Mouse (Mus musculus) lung, adult 2 months (tissue): ENCODE data around the gene Pik3ip1. TPM values are rescaled to one million over a fixed set of nuclear protein-coding genes. Genes with fewer than 3 reads are reported as not detected.

Experiments used
- DNase-seq: peaks from one replicate; pipeline ENCODE4 v3.0.0; 2022
- H3K4me1 ChIP-seq: fragments of 200-500 bp; 2 replicates; pipeline ENCODE4 v1.6.1; 2011; ENCODE audit warnings: low read length; ENCODE audit not compliant: control insufficient read depth, insufficient read depth
- H3K4me3 ChIP-seq: fragments of 200-500 bp; replicated peaks from 2 replicates; pipeline ENCODE3; 2011; ENCODE audit warnings: low read depth, mild to moderate bottlenecking, control low read depth, low read length; ENCODE audit errors: extremely low read depth
- CTCF ChIP-seq: fragments of 200-500 bp; IDR thresholded peaks from 2 replicates; pipeline ENCODE4 v1.5.1; 2011; ENCODE audit warnings: mild to moderate bottlenecking, low read length, control low read depth; ENCODE audit not compliant: insufficient read depth
- POLR2A ChIP-seq: fragments of 200-500 bp; IDR thresholded peaks from 2 replicates; pipeline ENCODE4 v1.6.1; 2011; ENCODE audit warnings: low read depth, mild to moderate bottlenecking, control low read depth, low read length, borderline replicate concordance; ENCODE audit errors: extremely low read depth
- WGBS: fragments of 180-500 bp; shearing (Covaris S2); methylation state at CpG from one replicate; pipeline ENCODE4 v1.1.7; 2018; 5-methylcytosine and 5-hydroxymethylcytosine counted together
- polyA plus RNA-seq: library from polyadenylated mRNA; depleted of rRNA; stranded (reverse); fragments of >200 nt; gene quantifications from 2 replicates; pipeline ENCODE4 v1.2.3, GENCODE M21; 2012

The Pik3ip1 gene
- polyA plus RNA-seq, 1 experiment: 23.2 TPM

GRCm38 (mm10) chr11:3301075-3301474, 29.1 kb upstream of the Pik3ip1 start:
- WGBS: 72% methylated on average over 5 of the region's 5 CpGs
- no peak for DNase-seq
- TF ChIP-seq CTCF (no peak), POLR2A (no peak)
- Histone ChIP-seq H3K4me1 (peaks cover 3% of the 10 kb centered on the region; the same call in 1 of the 2 replicates), H3K4me3 (no peak overlapping the region)

DNA sequence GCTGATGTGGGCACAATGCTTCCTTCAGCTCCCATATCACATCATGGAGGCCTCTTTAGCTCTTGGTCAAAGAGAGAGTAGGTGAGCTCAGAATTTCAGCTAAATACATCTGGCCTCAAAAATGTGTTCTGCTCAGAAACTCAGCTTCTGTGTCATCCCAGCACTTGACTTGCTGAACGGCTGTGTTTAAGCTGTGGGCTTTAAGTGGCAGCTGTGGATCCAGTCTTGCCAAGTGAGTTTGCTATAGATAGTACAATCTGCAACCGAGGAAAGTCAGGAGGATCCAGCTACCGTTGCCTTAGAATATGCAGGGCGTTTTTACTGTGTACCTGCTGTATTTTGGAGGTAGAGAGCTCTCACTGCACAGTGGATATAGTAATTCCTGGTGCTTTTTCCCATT, 27.8 kb upstream of the Pik3ip1 start:
- DNase-seq: no peak
- H3K4me1 ChIP-seq: peaks cover 3% of the 10 kb centered on the region; the same call in 1 of the 2 replicates
- TF ChIP-seq CTCF (no peak), POLR2A (no peak)
- H3K4me3 ChIP-seq: no peak overlapping the region
- WGBS: 62% methylated on average over 4 of the region's 4 CpGs

DNA sequence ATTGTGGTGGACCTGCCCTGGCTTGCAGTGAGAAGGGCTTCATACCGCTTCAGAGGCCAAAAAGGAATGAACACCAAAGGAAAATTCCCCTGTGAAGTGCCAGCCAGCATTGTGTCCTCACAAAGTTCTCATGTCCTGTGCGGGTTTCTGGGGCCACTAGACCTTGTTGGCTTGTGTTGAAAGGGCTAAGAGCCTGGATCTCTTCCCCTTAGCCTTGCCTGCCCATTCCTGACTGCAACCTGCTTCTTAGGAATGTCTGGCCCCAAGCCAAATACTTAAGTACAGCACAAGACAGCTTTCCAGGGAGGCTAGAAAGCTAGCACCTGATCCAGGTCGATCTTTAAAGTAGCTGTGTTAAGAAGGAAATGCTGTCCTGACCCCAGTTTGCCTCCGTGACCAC, 27.4 kb upstream of the Pik3ip1 start:
- peaks cover 3% of the 10 kb centered on the region; the same call in 1 of the 2 replicates for H3K4me1 ChIP-seq
- H3K4me3 ChIP-seq: no peak overlapping the region
- peak; percentile 50 for DNase-seq
- 57% methylated on average over 4 of the region's 4 CpGs for WGBS
- TF ChIP-seq CTCF (no peak), POLR2A (no peak)

DNA sequence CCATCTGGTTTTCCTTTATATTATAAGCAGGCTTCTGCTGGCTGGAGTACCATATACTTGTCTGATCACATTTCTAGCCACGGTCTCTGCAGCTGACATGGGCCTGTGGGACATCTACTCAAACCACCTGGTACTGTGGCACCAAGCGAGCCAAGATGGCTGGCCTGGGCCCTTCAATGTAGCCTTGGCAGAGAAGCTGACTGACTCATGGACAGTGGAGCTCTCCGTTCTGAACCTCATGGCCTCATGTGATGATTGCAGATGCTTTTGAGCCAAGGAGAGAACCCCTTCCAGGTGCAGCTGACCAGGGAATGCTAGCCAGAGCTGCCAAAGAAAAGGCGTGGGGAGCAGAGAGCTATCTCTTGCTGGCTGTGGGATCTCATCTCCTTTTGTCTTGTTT, 24.4 kb upstream of the Pik3ip1 start:
- TF ChIP-seq CTCF: no peak
- TF ChIP-seq POLR2A: no peak
- no peak for DNase-seq
- no peak overlapping the region for H3K4me3 ChIP-seq
- H3K4me1 ChIP-seq: no peaks in the 10 kb centered on the region; the same call in 1 of the 2 replicates
- WGBS: 92% methylated on average over 4 of the region's 4 CpGs

DNA sequence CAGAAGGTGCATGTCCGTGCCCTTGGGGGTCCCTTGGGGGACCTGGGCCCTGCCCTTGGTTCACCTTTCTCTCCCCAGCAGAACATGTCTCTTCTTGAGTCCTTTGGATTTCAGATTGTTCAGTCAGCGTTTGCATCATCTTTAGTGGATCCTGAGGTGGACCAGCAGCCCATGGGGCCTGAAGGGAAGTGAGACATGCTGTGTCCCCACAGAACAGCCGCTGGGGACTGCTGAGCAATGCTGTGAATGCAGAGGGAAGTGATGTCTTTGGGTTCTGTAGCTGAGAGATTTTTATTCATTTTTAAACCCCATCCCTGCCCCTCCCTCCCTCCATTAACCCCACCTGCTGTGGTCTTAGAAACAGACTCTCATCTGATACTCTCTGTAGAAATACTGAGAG, 22.3 kb upstream of the Pik3ip1 start:
- Histone ChIP-seq H3K4me3 (no peak overlapping the region), H3K4me1 (no peaks in the 10 kb centered on the region; the same call in 1 of the 2 replicates)
- WGBS: 90% methylated on average over 3 of the region's 3 CpGs
- DNase-seq: no peak
- TF ChIP-seq POLR2A (no peak), CTCF (no peak)

DNA sequence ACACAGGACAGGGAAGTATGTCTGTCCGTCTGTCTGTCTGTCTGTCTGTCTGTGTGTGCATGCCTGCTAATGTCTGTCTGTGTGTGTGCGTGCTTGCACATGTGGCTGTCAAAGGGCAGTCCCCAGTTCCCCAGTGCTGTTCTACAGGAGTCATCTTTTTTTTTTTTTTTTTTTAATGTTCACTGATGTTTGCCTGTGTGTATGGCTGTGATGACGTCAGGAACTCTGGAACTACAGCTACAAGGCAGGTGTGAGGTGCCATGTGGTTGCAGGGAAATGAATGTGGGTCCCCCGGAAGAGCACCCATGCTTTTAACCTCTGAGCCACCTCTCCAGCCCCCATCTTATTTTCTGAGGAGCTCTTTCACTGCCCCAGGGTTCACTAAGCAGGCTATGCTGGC, 20.3 kb upstream of the Pik3ip1 start:
- no peak for DNase-seq
- H3K4me1 ChIP-seq: no peaks in the 10 kb centered on the region; the same call in 1 of the 2 replicates
- WGBS: 88% methylated on average over 4 of the region's 4 CpGs
- no peak overlapping the region for H3K4me3 ChIP-seq
- TF ChIP-seq POLR2A (no peak), CTCF (no peak)

- WGBS: 77% methylated on average over 10 of the region's 10 CpGs
- DNase-seq: no peak
- H3K4me3 ChIP-seq: no peak overlapping the region
- no peaks in the 10 kb centered on the region; the same call in 1 of the 2 replicates for H3K4me1 ChIP-seq
- TF ChIP-seq CTCF: no peak
Observed at GRCm38 (mm10) chr11:3310789-3311585, 19.2 kb upstream of the Pik3ip1 start.

- 79% methylated on average over 10 of the region's 10 CpGs for WGBS
- TF ChIP-seq POLR2A: no peak
- Histone ChIP-seq H3K4me1 (no peaks in the 10 kb centered on the region; the same call in 1 of the 2 replicates), H3K4me3 (no peak overlapping the region)
- DNase-seq: no peak
Observed at GRCm38 (mm10) chr11:3311586-3312347, 18.4 kb upstream of the Pik3ip1 start.

DNA sequence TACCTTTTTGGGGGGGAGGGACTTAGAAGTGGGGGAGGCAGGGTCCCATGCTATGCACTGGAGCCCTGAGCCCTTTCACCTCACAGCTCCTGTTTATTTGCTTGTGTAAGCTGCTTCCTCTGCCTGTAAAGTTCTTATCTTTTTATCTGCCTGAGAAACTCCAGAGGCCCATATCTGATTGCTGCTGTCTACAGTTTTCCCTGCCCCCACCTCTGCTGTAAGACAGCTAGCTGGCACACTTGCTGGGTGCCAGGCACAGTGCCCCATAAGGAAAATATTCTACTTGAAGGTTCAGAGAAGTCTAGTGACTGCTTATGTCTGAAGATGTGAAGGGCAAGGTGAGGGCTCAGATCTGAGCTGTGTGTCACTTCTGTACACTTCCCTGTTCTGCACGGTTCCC, 16.9 kb upstream of the Pik3ip1 start:
- TF ChIP-seq POLR2A (no peak), CTCF (no peak)
- WGBS: 52% methylated on average over 1 of the region's 1 CpGs
- no peaks in the 10 kb centered on the region; the same call in 1 of the 2 replicates for H3K4me1 ChIP-seq
- DNase-seq: no peak
- no peak overlapping the region for H3K4me3 ChIP-seq
